Mouse (Mus musculus): ENCODE results near the gene Dchs2. TPM values are rescaled to one million over a fixed set of nuclear protein-coding genes. Genes with fewer than 3 reads are reported as not detected.

Dchs2 gene
- polyA plus RNA-seq, 1 experiment from 2014 or later, result 0.11 TPM

GRCm38 (mm10) chr3:83259421-83259820 lies 131.7 kb downstream of the Dchs2 start:
- Histone ChIP-seq H3K27ac (no peak overlapping the region), H3K27me3 (no peaks in the 10 kb centered on the region), H3K36me3 (no peaks in the 10 kb centered on the region), H3K4me3 (no peak overlapping the region), H3K4me1 (replicated peaks) (no peaks in the 10 kb centered on the region), H3K4me2 (no peak overlapping the region), H3K9me3 (replicated peaks) (no peaks in the 10 kb centered on the region), H3K9ac (no peak overlapping the region)
- 36% methylated on average over 4 of the region's 4 CpGs for WGBS
- no peak for ATAC-seq (replicated peaks; ENCODE audit: insufficient number of reproducible peaks, insufficient read depth, low FRiP score, low read depth)

GRCm38 (mm10) chr3:83266009-83266408 lies 138.3 kb downstream of the Dchs2 start:
- Histone ChIP-seq H3K4me3 (no peak overlapping the region), H3K9ac (no peak overlapping the region), H3K27ac (no peak overlapping the region), H3K9me3 (replicated peaks) (no peaks in the 10 kb centered on the region), H3K4me1 (replicated peaks) (no peaks in the 10 kb centered on the region), H3K27me3 (no peaks in the 10 kb centered on the region), H3K4me2 (no peak overlapping the region), H3K36me3 (no peaks in the 10 kb centered on the region)
- no peak for ATAC-seq (replicated peaks; ENCODE audit: insufficient number of reproducible peaks, insufficient read depth, low FRiP score, low read depth)
- WGBS, result 81% methylated on average over 4 of the region's 4 CpGs

- no peaks in the 10 kb centered on the region for H3K36me3 ChIP-seq
- no peaks in the 10 kb centered on the region for H3K9me3 ChIP-seq (replicated peaks)
- no peak overlapping the region for H3K4me2 ChIP-seq
- H3K4me3 ChIP-seq, result no peak overlapping the region
- H3K27me3 ChIP-seq, result no peaks in the 10 kb centered on the region
- no peak overlapping the region for H3K27ac ChIP-seq
- no peak for ATAC-seq (replicated peaks; ENCODE audit: insufficient number of reproducible peaks, insufficient read depth, low FRiP score, low read depth)
- WGBS, result 86% methylated on average over 14 of the region's 14 CpGs
- H3K4me1 ChIP-seq (replicated peaks), result peaks cover 7% of the 10 kb centered on the region
- no peak overlapping the region for H3K9ac ChIP-seq
Measured at GRCm38 (mm10) chr3:83270228-83270627, 142.5 kb downstream of the Dchs2 start.

GRCm38 (mm10) chr3:83270982-83271381 lies 143.2 kb downstream of the Dchs2 start:
- no peaks in the 10 kb centered on the region for H3K27me3 ChIP-seq
- no peak for ATAC-seq (replicated peaks; ENCODE audit: insufficient number of reproducible peaks, insufficient read depth, low FRiP score, low read depth)
- no peaks in the 10 kb centered on the region for H3K36me3 ChIP-seq
- H3K27ac ChIP-seq, result no peak overlapping the region
- H3K9ac ChIP-seq, result no peak overlapping the region
- H3K4me3 ChIP-seq, result no peak overlapping the region
- no peaks in the 10 kb centered on the region for H3K9me3 ChIP-seq (replicated peaks)
- H3K4me1 ChIP-seq (replicated peaks), result peaks cover 10% of the 10 kb centered on the region
- H3K4me2 ChIP-seq, result no peak overlapping the region
- 53% methylated on average over 9 of the region's 9 CpGs for WGBS

GRCm38 (mm10) chr3:83273555-83274244 lies 146.0 kb downstream of the Dchs2 start:
- Histone ChIP-seq H3K36me3 (no peaks in the 10 kb centered on the region), H3K4me1 (replicated peaks) (peaks cover 10% of the 10 kb centered on the region), H3K9ac (0 out of 2 replicates have a peak overlapping the region, but pooled peaks have one; percentile 21), H3K27me3 (no peaks in the 10 kb centered on the region), H3K9me3 (replicated peaks) (no peaks in the 10 kb centered on the region), H3K4me2 (peak overlapping the region; percentile 65), H3K27ac (no peak overlapping the region), H3K4me3 (peak overlapping the region; percentile 40)
- ATAC-seq (replicated peaks; ENCODE audit: insufficient number of reproducible peaks, insufficient read depth, low FRiP score, low read depth), result no peak
- WGBS, result 28% methylated on average over 19 of the region's 19 CpGs

- ATAC-seq (replicated peaks; ENCODE audit: insufficient number of reproducible peaks, insufficient read depth, low FRiP score, low read depth), result no peak
- Histone ChIP-seq H3K27me3 (no peaks in the 10 kb centered on the region), H3K36me3 (no peaks in the 10 kb centered on the region), H3K4me3 (no peak overlapping the region), H3K9ac (no peak overlapping the region), H3K9me3 (replicated peaks) (no peaks in the 10 kb centered on the region), H3K4me1 (replicated peaks) (peaks cover 10% of the 10 kb centered on the region), H3K27ac (no peak overlapping the region), H3K4me2 (no peak overlapping the region)
- WGBS, result 27% methylated on average over 5 of the region's 5 CpGs
Measured at GRCm38 (mm10) chr3:83275703-83276102, 148.0 kb downstream of the Dchs2 start.

GRCm38 (mm10) chr3:83283882-83284281 lies 156.1 kb downstream of the Dchs2 start:
- H3K4me3 ChIP-seq, result no peak overlapping the region
- H3K4me1 ChIP-seq (replicated peaks), result no peaks in the 10 kb centered on the region; the same call in 1 of the 2 replicates
- no peak overlapping the region for H3K27ac ChIP-seq
- H3K4me2 ChIP-seq, result no peak overlapping the region
- no peaks in the 10 kb centered on the region for H3K27me3 ChIP-seq
- no peaks in the 10 kb centered on the region for H3K9me3 ChIP-seq (replicated peaks)
- H3K36me3 ChIP-seq, result no peaks in the 10 kb centered on the region
- no peak for ATAC-seq (replicated peaks; ENCODE audit: insufficient number of reproducible peaks, insufficient read depth, low FRiP score, low read depth)
- 58% methylated on average over 1 of the region's 1 CpGs for WGBS
- H3K9ac ChIP-seq, result no peak overlapping the region

GRCm38 (mm10) chr3:83286975-83287405 lies 159.2 kb downstream of the Dchs2 start:
- peak overlapping the region; percentile 49; the same call in 1 of the 2 replicates for H3K9ac ChIP-seq
- H3K36me3 ChIP-seq, result no peaks in the 10 kb centered on the region
- no peaks in the 10 kb centered on the region; the same call in 1 of the 2 replicates for H3K4me1 ChIP-seq (replicated peaks)
- H3K4me2 ChIP-seq, result peak overlapping the region; percentile 72
- no peak for ATAC-seq (replicated peaks; ENCODE audit: insufficient number of reproducible peaks, insufficient read depth, low FRiP score, low read depth)
- H3K9me3 ChIP-seq (replicated peaks), result no peaks in the 10 kb centered on the region
- no peak overlapping the region for H3K27ac ChIP-seq
- 8% methylated on average over 11 of the region's 11 CpGs for WGBS
- H3K4me3 ChIP-seq, result peak overlapping the region; percentile 46
- no peaks in the 10 kb centered on the region for H3K27me3 ChIP-seq

- H3K27me3 ChIP-seq, result no peaks in the 10 kb centered on the region
- 65% methylated on average over 6 of the region's 6 CpGs for WGBS
- no peak overlapping the region for H3K4me3 ChIP-seq
- no peaks in the 10 kb centered on the region for H3K9me3 ChIP-seq (replicated peaks)
- no peak overlapping the region for H3K4me2 ChIP-seq
- no peak for ATAC-seq (replicated peaks; ENCODE audit: insufficient number of reproducible peaks, insufficient read depth, low FRiP score, low read depth)
- H3K4me1 ChIP-seq (replicated peaks), result no peaks in the 10 kb centered on the region; the same call in 1 of the 2 replicates
- no peak overlapping the region for H3K9ac ChIP-seq
- no peak overlapping the region for H3K27ac ChIP-seq
- no peaks in the 10 kb centered on the region for H3K36me3 ChIP-seq
Measured at GRCm38 (mm10) chr3:83288118-83288840, 160.5 kb downstream of the Dchs2 start.

- no peaks in the 10 kb centered on the region for H3K27me3 ChIP-seq
- no peaks in the 10 kb centered on the region for H3K36me3 ChIP-seq
- ATAC-seq (replicated peaks; ENCODE audit: insufficient number of reproducible peaks, insufficient read depth, low FRiP score, low read depth), result no peak
- H3K9me3 ChIP-seq (replicated peaks), result no peaks in the 10 kb centered on the region
- H3K4me3 ChIP-seq, result no peak overlapping the region
- H3K4me2 ChIP-seq, result no peak overlapping the region
- no peak overlapping the region for H3K27ac ChIP-seq
- H3K9ac ChIP-seq, result no peak overlapping the region
- no peaks in the 10 kb centered on the region; the same call in 1 of the 2 replicates for H3K4me1 ChIP-seq (replicated peaks)
Measured at GRCm38 (mm10) chr3:83290482-83290881, 162.7 kb downstream of the Dchs2 start.

GRCm38 (mm10) chr3:83290953-83291352 lies 163.2 kb downstream of the Dchs2 start:
- no peaks in the 10 kb centered on the region for H3K27me3 ChIP-seq
- no peak overlapping the region for H3K4me3 ChIP-seq
- no peaks in the 10 kb centered on the region for H3K36me3 ChIP-seq
- WGBS, result 44% methylated on average over 1 of the region's 1 CpGs
- H3K4me2 ChIP-seq, result no peak overlapping the region
- ATAC-seq (replicated peaks; ENCODE audit: insufficient number of reproducible peaks, insufficient read depth, low FRiP score, low read depth), result no peak
- no peaks in the 10 kb centered on the region for H3K9me3 ChIP-seq (replicated peaks)
- H3K27ac ChIP-seq, result no peak overlapping the region
- no peak overlapping the region for H3K9ac ChIP-seq
- no peaks in the 10 kb centered on the region; the same call in 1 of the 2 replicates for H3K4me1 ChIP-seq (replicated peaks)

All from heart, embryonic 15.5 days (tissue).